Mouse (Mus musculus): Measurements from ENCODE around the gene Klhl29. TPM values are rescaled to one million over a fixed set of nuclear protein-coding genes. Genes with fewer than 3 reads are reported as not detected.

Gene Klhl29
- not detected for total RNA-seq (2023)

GRCm38 (mm10) chr12:5375616-5376461 is at the start of gene Klhl29:
TSS of gene Klhl29 (minus strand) at chr12:5375682.

Measured in monocyte, adult 59 days (primary cell).